Comparison of ENCODE assay signal across 11 mouse cellular contexts in the genomic region with DNA sequence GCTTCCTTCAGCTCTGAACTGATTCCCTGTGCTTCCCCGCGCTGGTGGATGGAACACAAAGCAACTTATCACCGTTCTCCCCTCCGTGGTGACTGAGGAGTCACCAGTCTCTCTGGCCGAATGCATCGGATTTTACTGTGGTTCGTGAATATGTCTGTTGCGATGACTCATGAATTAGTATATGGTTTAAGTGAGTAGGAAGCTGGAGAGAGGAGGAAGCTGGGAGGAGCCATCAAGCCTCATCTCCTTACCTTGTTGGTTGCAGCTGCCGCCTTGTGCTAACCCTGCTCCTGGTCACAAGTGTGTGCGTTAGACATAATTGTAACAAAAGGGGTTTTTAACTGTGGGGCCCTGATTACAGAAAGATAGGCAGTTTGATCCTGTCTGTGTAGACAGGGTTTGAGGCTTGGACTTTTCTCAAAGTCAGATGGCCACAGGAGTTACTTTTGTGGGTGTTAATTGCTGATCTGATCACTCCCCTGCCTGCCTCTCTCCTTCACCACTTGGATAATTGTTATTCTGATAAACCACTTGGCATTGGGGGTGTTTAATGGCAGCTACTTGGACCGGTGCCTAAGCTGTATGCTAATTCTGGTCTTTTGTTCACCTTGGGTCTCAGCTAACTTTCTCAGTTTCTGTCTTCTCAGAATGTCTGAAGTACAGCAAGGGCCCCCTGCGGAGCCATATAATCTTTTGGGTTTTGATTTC. TPM values are rescaled to one million over a fixed set of nuclear protein-coding genes. Genes with fewer than 3 reads are reported as not detected.
DNase-seq lines count a peak whose midpoint lies in the region; ATAC-seq lines count a peak whose summit lies in the region.
"Had no signal": no experiment of that assay in that cellular context is flagged by ENCODE, and none has a peak within 500 bp of the region (broad histone marks: within the 10 kb centered on the region; RNA-seq: fewer than 3 reads in every experiment).

No protein-coding gene starts in this region.

- no peak overlapping the region for H3K4me3 ChIP-seq in heart, embryonic 12.5 days
- no peak overlapping the region for H3K4me3 ChIP-seq in heart, embryonic 11.5 days (ENCODE audit: low read depth, low read length)
- H3K4me3 ChIP-seq in forebrain, embryonic 13.5 days = no peak overlapping the region
- H3K4me3 ChIP-seq: liver, embryonic 13.5 days had no signal

- DNase-seq in ES-CJ7 (ENCODE audit: low read depth, low spot score) = peak; percentile 87
- DNase-seq in spleen, postnatal 14 days (ENCODE audit: low spot score in 2 of 2) = no peak
- DNase-seq in spleen, postnatal 36 days (ENCODE audit: low spot score in 2 of 2) = no peak
- DNase-seq: adrenal gland, postnatal 25 days; kidney, postnatal 4 days; liver, embryonic 13.5 days had no signal

- no peaks in the 10 kb centered on the region for H3K9me3 ChIP-seq in heart, embryonic 12.5 days (replicated peaks)
- no peaks in the 10 kb centered on the region for H3K9me3 ChIP-seq in heart, embryonic 11.5 days (replicated peaks; ENCODE audit: control insufficient read depth, low read length)
- no peaks in the 10 kb centered on the region for H3K9me3 ChIP-seq in forebrain, embryonic 13.5 days (replicated peaks)
- H3K9me3 ChIP-seq: liver, embryonic 13.5 days had no signal

- 0 out of 2 replicates have a peak overlapping the region, but pooled peaks have one; percentile 15 for H3K4me2 ChIP-seq in heart, embryonic 12.5 days
- H3K4me2 ChIP-seq in heart, embryonic 11.5 days = no peak overlapping the region
- H3K4me2 ChIP-seq in forebrain, embryonic 13.5 days = peak overlapping the region; percentile 41
- H3K4me2 ChIP-seq: liver, embryonic 13.5 days had no signal

- peak overlapping the region; percentile 8; the same call in 1 of the 2 replicates for H3K27ac ChIP-seq in heart, embryonic 12.5 days (ENCODE audit: poor library complexity, severe bottlenecking)
- H3K27ac ChIP-seq in heart, embryonic 11.5 days (ENCODE audit: low read depth, low read length) = no peak overlapping the region
- H3K27ac ChIP-seq in forebrain, embryonic 13.5 days = peak overlapping the region; percentile 84
- H3K27ac ChIP-seq: liver, embryonic 13.5 days had no signal

- 51% methylated on average over 12 of the region's 12 CpGs for WGBS in heart, embryonic 12.5 days
- 50% methylated on average over 12 of the region's 12 CpGs for WGBS in heart, embryonic 11.5 days (ENCODE audit: insufficient replicate concordance)
- 26% methylated on average over 12 of the region's 12 CpGs for WGBS in forebrain, embryonic 13.5 days

- no peak overlapping the region for H3K9ac ChIP-seq in heart, embryonic 12.5 days
- no peak overlapping the region for H3K9ac ChIP-seq in heart, embryonic 11.5 days (ENCODE audit: low read depth, low read length)
- H3K9ac ChIP-seq in forebrain, embryonic 13.5 days = no peak overlapping the region
- H3K9ac ChIP-seq: liver, embryonic 13.5 days had no signal

- H3K27me3 ChIP-seq in heart, embryonic 12.5 days (replicated peaks) = no peaks in the 10 kb centered on the region
- no peaks in the 10 kb centered on the region for H3K27me3 ChIP-seq in heart, embryonic 11.5 days (ENCODE audit: control insufficient read depth, insufficient read depth, low read length)
- H3K27me3 ChIP-seq in forebrain, embryonic 13.5 days = no peaks in the 10 kb centered on the region
- H3K27me3 ChIP-seq: liver, embryonic 13.5 days had no signal

- no peaks in the 10 kb centered on the region for H3K36me3 ChIP-seq in heart, embryonic 12.5 days
- H3K36me3 ChIP-seq in heart, embryonic 11.5 days (ENCODE audit: control insufficient read depth, insufficient read depth, low read length) = no peaks in the 10 kb centered on the region
- no peaks in the 10 kb centered on the region for H3K36me3 ChIP-seq in forebrain, embryonic 13.5 days (ENCODE audit: poor library complexity, severe bottlenecking)
- H3K36me3 ChIP-seq: liver, embryonic 13.5 days had no signal

- ATAC-seq in heart, embryonic 12.5 days (ENCODE audit: insufficient number of reproducible peaks, low FRiP score) = no peak
- ATAC-seq in heart, embryonic 11.5 days (replicated peaks; ENCODE audit: insufficient number of reproducible peaks, low FRiP score, low TSS enrichment) = no peak
- ATAC-seq in forebrain, embryonic 13.5 days = peak; percentile 65
- peak; percentile 59 for ATAC-seq in megakaryocyte-erythroid progenitor cell, adult 5-6 weeks (replicated peaks; ENCODE audit: low FRiP score, low TSS enrichment, poor library complexity, severe bottlenecking)
- ATAC-seq in erythroblast, adult 5-6 weeks (replicated peaks; ENCODE audit: low FRiP score, poor library complexity, severe bottlenecking) = no peak

- H3K4me1 ChIP-seq in heart, embryonic 12.5 days (replicated peaks) = peaks cover 77% of the 10 kb centered on the region
- H3K4me1 ChIP-seq in heart, embryonic 11.5 days (ENCODE audit: control insufficient read depth, insufficient read depth, low read length) = peaks cover 62% of the 10 kb centered on the region
- peaks cover 77% of the 10 kb centered on the region for H3K4me1 ChIP-seq in forebrain, embryonic 13.5 days

RNA-seq across cellular contexts. Expression of gene Sept11, which starts 33.1 kb away (rescaled TPM):
- polyA plus RNA-seq in heart, embryonic 12.5 days (2016; fragmentation: Nextera tagmentation; extraction: Ambion mirVana) = 115 and 123 TPM in 2 replicates
- polyA plus RNA-seq in heart, embryonic 11.5 days (2014; fragmentation: Nextera tagmentation; extraction: Ambion mirVana) = 96.6 and 97.3 TPM in 2 replicates
- polyA plus RNA-seq in forebrain, embryonic 13.5 days (2015; fragmentation: Nextera tagmentation; extraction: Ambion mirVana) = 201 and 207 TPM in 2 replicates
- 44.5 and 60.0 TPM in 2 replicates for total RNA-seq in megakaryocyte-erythroid progenitor cell, adult 5-6 weeks (2014; fragmentation: Nextera tagmentation)
- 37.3 and 38.7 TPM in 2 replicates for total RNA-seq in megakaryocyte-erythroid progenitor cell, adult 5-6 weeks (2017)
- total RNA-seq in erythroblast, adult 5-6 weeks (2015; ENCODE audit: low replicate concordance) = 12.7 and 13.0 TPM in 2 replicates
- total RNA-seq in erythroblast, adult 5-6 weeks (2017; ENCODE audit: low replicate concordance) = 6.1 and 15.5 TPM in 2 replicates

Comparison
In these comparisons a context has a peak if more than half of its experiments do, and no peak if none do; other contexts are left out.
1. ATAC-seq: peak in forebrain, embryonic 13.5 days (single experiment) and megakaryocyte-erythroid progenitor cell, adult 5-6 weeks (single experiment); none in heart, embryonic 12.5 days (single experiment), heart, embryonic 11.5 days (single experiment) and erythroblast, adult 5-6 weeks (single experiment).